Mouse (Mus musculus) midbrain, postnatal 0 days (tissue): ENCODE measurements around the gene Lrrc56. TPM values are rescaled to one million over a fixed set of nuclear protein-coding genes. Genes with fewer than 3 reads are reported as not detected.
A peak's percentile ranks its signal among the peaks of the same experiment; 100 is the strongest.

Experiments
- ATAC-seq: fragments of 200-750 bp; cut with Nextera tagmentation; 2 replicates; pipeline ENCODE4 v1.8.0; 2017; ENCODE audit warnings: moderate number of reproducible peaks, mild to moderate bottlenecking, moderate TSS enrichment, moderate library complexity; ENCODE audit not compliant: low FRiP score
- DNase-seq: peaks from one replicate; pipeline ENCODE4 v3.0.0-alpha.2; 2015; ENCODE audit warnings: low spot score
- H3K27ac ChIP-seq: fragments of 300-500 bp; sonication (generic); 2 replicates; pipeline ENCODE4 v1.5.1; 2014; ENCODE audit warnings: low read depth, mild to moderate bottlenecking, low read length, mixed read lengths
- H3K27me3 ChIP-seq: fragments of 300-500 bp; sonication (generic); 2 replicates; pipeline ENCODE4 v1.6.1; 2014; ENCODE audit warnings: low read length, control low read depth, mixed read lengths; ENCODE audit not compliant: insufficient read depth
- H3K36me3 ChIP-seq: fragments of 300-500 bp; sonication (generic); 2 replicates; pipeline ENCODE4 v1.6.1; 2014; ENCODE audit warnings: low read length, control low read depth, mixed read lengths; ENCODE audit not compliant: insufficient read depth
- H3K4me1 ChIP-seq: fragments of 300-500 bp; sonication (generic); 2 replicates; pipeline ENCODE4 v1.6.1; 2014; ENCODE audit warnings: mild to moderate bottlenecking, control low read depth, antibody characterized with exemption, low read length, mixed read lengths; ENCODE audit not compliant: insufficient read depth
- H3K4me2 ChIP-seq: fragments of 300-500 bp; sonication (generic); 2 replicates; pipeline ENCODE4 v1.6.1; 2014; ENCODE audit warnings: low read depth, mild to moderate bottlenecking, low read length, mixed read lengths; ENCODE audit not compliant: poor library complexity, severe bottlenecking
- H3K4me3 ChIP-seq: fragments of 300-500 bp; sonication (generic); 2 replicates; pipeline ENCODE4 v1.5.1; 2014; ENCODE audit warnings: low read depth, mild to moderate bottlenecking, low read length, moderate library complexity
- H3K9ac ChIP-seq: fragments of 300-500 bp; sonication (generic); replicated peaks from 2 replicates; pipeline ENCODE4 v1.6.1; 2014; ENCODE audit warnings: mild to moderate bottlenecking, low read length, moderate library complexity, mixed read lengths; ENCODE audit not compliant: poor library complexity, severe bottlenecking
- H3K9me3 ChIP-seq: fragments of 300-500 bp; sonication (generic); 2 replicates; pipeline ENCODE4 v1.6.1; 2016; ENCODE audit warnings: low read length, control low read depth
- CTCF ChIP-seq: IDR thresholded peaks from 2 replicates; pipeline ENCODE4 v1.5.1; 2016; ENCODE audit warnings: antibody characterized with exemption, mild to moderate bottlenecking
- WGBS: fragments of 180-500 bp; shearing (Covaris S2); extraction: QIAGEN DNeasy Blood & Tissue Kit; methylation state at CpG from one replicate; pipeline ENCODE4 v1.1.7; 2014; 5-methylcytosine and 5-hydroxymethylcytosine counted together
- microRNA counts: library from miRNA; unstranded; fragments of <30 nt; microRNA quantifications from one replicate; lab custom pipeline; 2015
- microRNA-seq: library from miRNA; unstranded; fragments of <30 nt; microRNA quantifications from one replicate; pipeline ENCODE4, GENCODE M21; 2016; ENCODE audit warnings: borderline number of aligned reads
- polyA plus RNA-seq: library from polyadenylated mRNA; unstranded; fragments of >200 nt; fragmentation: Nextera tagmentation; extraction: Ambion mirVana; gene quantifications from 2 replicates; pipeline ENCODE4 v1.2.1, GENCODE M21; 2015
- total RNA-seq: library from RNA; depleted of rRNA; stranded (reverse); fragments of >200 nt; gene quantifications from 2 replicates; pipeline ENCODE4 v1.2.3, GENCODE M21; 2014; rRNA removed

The Lrrc56 gene
- total and polyA plus RNA-seq, 2 experiments from 2014 or later, result 8.6 to 14.9 TPM

DNA sequence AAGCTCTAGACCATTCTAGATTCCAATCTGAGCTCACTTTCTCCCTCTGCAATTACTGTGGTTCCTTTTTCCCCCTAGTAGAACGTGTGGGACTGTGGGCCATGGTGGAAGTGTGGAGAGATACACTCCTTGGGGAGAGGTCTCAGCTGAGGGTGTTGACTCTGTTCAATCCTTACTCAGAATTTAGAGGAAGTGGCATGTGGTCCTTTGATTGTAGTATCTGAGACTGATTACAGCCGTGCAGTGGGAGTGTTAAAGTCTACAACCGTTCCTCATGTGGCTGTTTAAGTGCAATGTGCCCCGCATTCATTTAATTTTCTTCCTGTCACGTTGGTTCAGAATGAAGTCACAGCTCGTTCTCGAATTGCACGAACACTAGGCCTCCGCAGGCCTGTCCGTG is 62.2 kb downstream of the Lrrc56 start:
- peaks cover 71% of the 10 kb centered on the region for H3K36me3 ChIP-seq
- no peak for ATAC-seq
- H3K27me3 ChIP-seq, result no peaks in the 10 kb centered on the region

More for the DNA sequence above, 62.2 kb downstream of the Lrrc56 start:
- Histone ChIP-seq H3K27ac (no peak overlapping the region), H3K4me2 (no peak overlapping the region), H3K4me3 (no peak overlapping the region), H3K4me1 (no peaks in the 10 kb centered on the region), H3K9ac (no peak overlapping the region), H3K9me3 (no peaks in the 10 kb centered on the region)
- 95% methylated on average over 10 of the region's 10 CpGs for WGBS
- TF ChIP-seq CTCF, result no peak
- DNase-seq, result no peak

MicroRNA genes within 50 kb of the gene (microRNA counts, 519-probe panel; counts per million panel counts)
- 3,486 counts per million, percentile 75 among the panel's probes with 10 or more counts for microRNA mmu-miR-210 (lab: Ali Mortazavi, UCI)

Small RNAs within 50 kb of the gene (microRNA-seq; reads per million reads assigned to microRNA genes)
- 476 reads per million, percentile 64 among the genes with 10 or more reads in this experiment for gene Mir210

Other genes with a start within 250 kb of the Lrrc56 start
- gene Ifitm5, start 243.9 kb upstream of the Lrrc56 start, total RNA-seq, result 0.99 TPM in 1 of 2 replicates, not detected in the other
- gene Ifitm5, start 243.9 kb upstream of the Lrrc56 start, polyA plus RNA-seq, result 0.63 TPM in 1 of 2 replicates, not detected in the other
- gene Gm45717, start 238.2 kb upstream of the Lrrc56 start, total RNA-seq, result not detected in 2 replicates
- gene Gm45717, start 238.2 kb upstream of the Lrrc56 start, polyA plus RNA-seq, result 0.81 TPM in 1 of 2 replicates, not detected in the other
- 66.6 and 79.1 TPM in 2 replicates for gene Ifitm2, start 238.2 kb upstream of the Lrrc56 start, total RNA-seq
- 200 and 218 TPM in 2 replicates for gene Ifitm2, start 238.2 kb upstream of the Lrrc56 start, polyA plus RNA-seq
- gene Ifitm1, start 226.9 kb upstream of the Lrrc56 start, total RNA-seq, result 9.7 and 16.3 TPM in 2 replicates
- 14.6 and 21.2 TPM in 2 replicates for gene Ifitm1, start 226.9 kb upstream of the Lrrc56 start, polyA plus RNA-seq
- gene Ifitm3, start 183.4 kb upstream of the Lrrc56 start, total RNA-seq, result 22.5 and 39.3 TPM in 2 replicates
- gene Ifitm3, start 183.4 kb upstream of the Lrrc56 start, polyA plus RNA-seq, result 67.8 and 80.5 TPM in 2 replicates
- gene Ifitm6, start 176.2 kb upstream of the Lrrc56 start, total RNA-seq, result 0.99 and 1.1 TPM in 2 replicates
- 0.81 and 0.83 TPM in 2 replicates for gene Ifitm6, start 176.2 kb upstream of the Lrrc56 start, polyA plus RNA-seq
- gene Gm17387, start 165.0 kb upstream of the Lrrc56 start, total RNA-seq, result not detected in 2 replicates
- not detected in 2 replicates for gene Gm17387, start 165.0 kb upstream of the Lrrc56 start, polyA plus RNA-seq
- 133 and 146 TPM in 2 replicates for gene B4galnt4, start 133.1 kb upstream of the Lrrc56 start, total RNA-seq
- gene B4galnt4, start 133.1 kb upstream of the Lrrc56 start, polyA plus RNA-seq, result 52.1 and 53.9 TPM in 2 replicates
- 0.49 TPM in 1 of 2 replicates, not detected in the other for gene Pkp3, start 115.9 kb upstream of the Lrrc56 start, total RNA-seq
- not detected in 2 replicates for gene Pkp3, start 115.9 kb upstream of the Lrrc56 start, polyA plus RNA-seq
- gene Sigirr, start 93.6 kb upstream of the Lrrc56 start, total RNA-seq, result 1.1 and 3.9 TPM in 2 replicates
- 1.8 and 2.0 TPM in 2 replicates for gene Sigirr, start 93.6 kb upstream of the Lrrc56 start, polyA plus RNA-seq
- gene Ano9, start 76.4 kb upstream of the Lrrc56 start, total RNA-seq, result 0.33 and 1.1 TPM in 2 replicates
- 0.50 and 0.72 TPM in 2 replicates for gene Ano9, start 76.4 kb upstream of the Lrrc56 start, polyA plus RNA-seq
- 19.6 and 23.4 TPM in 2 replicates for gene Ptdss2, start 71.8 kb upstream of the Lrrc56 start, total RNA-seq
- gene Ptdss2, start 71.8 kb upstream of the Lrrc56 start, polyA plus RNA-seq, result 90.9 and 91.0 TPM in 2 replicates
- 39.1 and 47.1 TPM in 2 replicates for gene Rnh1, start 21.3 kb upstream of the Lrrc56 start, total RNA-seq
- gene Rnh1, start 21.3 kb upstream of the Lrrc56 start, polyA plus RNA-seq, result 44.2 and 46.8 TPM in 2 replicates
- gene Hras, start 152 bp upstream of the Lrrc56 start, total RNA-seq, result 109 and 113 TPM in 2 replicates
- gene Hras, start 152 bp upstream of the Lrrc56 start, polyA plus RNA-seq, result 209 TPM in 2 replicates
- not detected in 2 replicates for gene Lmntd2, start 19.9 kb downstream of the Lrrc56 start, total RNA-seq
- gene Lmntd2, start 19.9 kb downstream of the Lrrc56 start, polyA plus RNA-seq, result 0.10 and 0.36 TPM in 2 replicates
- 15.5 and 23.5 TPM in 2 replicates for gene Rassf7, start 21.7 kb downstream of the Lrrc56 start, total RNA-seq
- gene Rassf7, start 21.7 kb downstream of the Lrrc56 start, polyA plus RNA-seq, result 20.7 and 21.7 TPM in 2 replicates
- gene Phrf1, start 34.6 kb downstream of the Lrrc56 start, total RNA-seq, result 46.3 and 54.6 TPM in 2 replicates
- 35.1 and 39.5 TPM in 2 replicates for gene Phrf1, start 34.6 kb downstream of the Lrrc56 start, polyA plus RNA-seq
- 3.9 and 4.5 TPM in 2 replicates for gene Irf7, start 72.3 kb downstream of the Lrrc56 start, total RNA-seq
- gene Irf7, start 72.3 kb downstream of the Lrrc56 start, polyA plus RNA-seq, result 2.8 and 2.9 TPM in 2 replicates
- not detected in 2 replicates for gene Cdhr5, start 82.6 kb downstream of the Lrrc56 start, total RNA-seq
- gene Cdhr5, start 82.6 kb downstream of the Lrrc56 start, polyA plus RNA-seq, result not detected in 2 replicates
- 1.5 and 2.5 TPM in 2 replicates for gene Sct, start 85.0 kb downstream of the Lrrc56 start, total RNA-seq
- gene Sct, start 85.0 kb downstream of the Lrrc56 start, polyA plus RNA-seq, result 3.3 and 4.3 TPM in 2 replicates
- gene Drd4, start 97.8 kb downstream of the Lrrc56 start, total RNA-seq, result 0.55 and 0.61 TPM in 2 replicates
- 0.73 and 0.98 TPM in 2 replicates for gene Drd4, start 97.8 kb downstream of the Lrrc56 start, polyA plus RNA-seq
- 246 and 289 TPM in 2 replicates for gene Deaf1, start 133.5 kb downstream of the Lrrc56 start, total RNA-seq
- 291 and 306 TPM in 2 replicates for gene Deaf1, start 133.5 kb downstream of the Lrrc56 start, polyA plus RNA-seq
- 25.8 and 29.1 TPM in 2 replicates for gene Tmem80, start 133.6 kb downstream of the Lrrc56 start, total RNA-seq
- gene Tmem80, start 133.6 kb downstream of the Lrrc56 start, polyA plus RNA-seq, result 31.5 and 34.5 TPM in 2 replicates
- 2.4 and 3.1 TPM in 2 replicates for gene Eps8l2, start 144.7 kb downstream of the Lrrc56 start, total RNA-seq
- gene Eps8l2, start 144.7 kb downstream of the Lrrc56 start, polyA plus RNA-seq, result 0.48 and 0.74 TPM in 2 replicates
- gene Taldo1, start 198.0 kb downstream of the Lrrc56 start, total RNA-seq, result 166 and 175 TPM in 2 replicates
- gene Taldo1, start 198.0 kb downstream of the Lrrc56 start, polyA plus RNA-seq, result 245 and 255 TPM in 2 replicates
- 72.0 and 72.9 TPM in 2 replicates for gene Gatd1, start 220.0 kb downstream of the Lrrc56 start, total RNA-seq
- gene Gatd1, start 220.0 kb downstream of the Lrrc56 start, polyA plus RNA-seq, result 47.7 and 48.9 TPM in 2 replicates
- gene Cend1, start 235.3 kb downstream of the Lrrc56 start, total RNA-seq, result 167 and 195 TPM in 2 replicates
- 194 and 233 TPM in 2 replicates for gene Cend1, start 235.3 kb downstream of the Lrrc56 start, polyA plus RNA-seq
- gene Slc25a22, start 243.7 kb downstream of the Lrrc56 start, total RNA-seq, result 148 and 152 TPM in 2 replicates
- gene Slc25a22, start 243.7 kb downstream of the Lrrc56 start, polyA plus RNA-seq, result 118 and 121 TPM in 2 replicates
- gene Pidd1, start 249.9 kb downstream of the Lrrc56 start, total RNA-seq, result 1.4 and 1.6 TPM in 2 replicates
- 1.1 and 1.3 TPM in 2 replicates for gene Pidd1, start 249.9 kb downstream of the Lrrc56 start, polyA plus RNA-seq